Comparison of ENCODE assay signal across 26 mouse cellular contexts in genomic region chr17:43128305-43128704, GRCm38 (mm10).
"Had no signal": no experiment of that assay in that cellular context is flagged by ENCODE, and none has a peak within 500 bp of the region (broad histone marks: within the 10 kb centered on the region; RNA-seq: fewer than 3 reads in every experiment).

No protein-coding gene starts in this region.

- H3K27ac ChIP-seq: heart, adult 2 months; heart, embryonic 10.5 days; hindbrain, embryonic 10.5 days; hindbrain, embryonic 13.5 days; hindbrain, embryonic 15.5 days; intestine, embryonic 15.5 days; layer of hippocampus, adult 2 months; left cerebral cortex, adult 2 months; limb, embryonic 10.5 days; limb, embryonic 12.5 days; liver, embryonic 13.5 days; liver, embryonic 15.5 days had no signal

- H3K4me1 ChIP-seq: heart, embryonic 10.5 days; heart, embryonic 12.5 days; hindbrain, embryonic 10.5 days; hindbrain, embryonic 13.5 days; hindbrain, embryonic 15.5 days; intestine, embryonic 15.5 days; limb, embryonic 10.5 days; limb, embryonic 12.5 days; liver, embryonic 13.5 days; liver, embryonic 15.5 days had no signal

- ATAC-seq: inflammation-experienced regulatory T-cells, adult 6 months; intestine, embryonic 15.5 days; intestine, postnatal 0 days had no signal

- H3K9me3 ChIP-seq: heart, embryonic 10.5 days; heart, embryonic 12.5 days; hindbrain, embryonic 10.5 days; hindbrain, embryonic 15.5 days; intestine, embryonic 15.5 days; limb, embryonic 10.5 days; limb, embryonic 12.5 days; liver, embryonic 13.5 days; liver, embryonic 15.5 days had no signal

- H3K27me3 ChIP-seq: heart, embryonic 12.5 days; hindbrain, embryonic 13.5 days; hindbrain, embryonic 15.5 days; intestine, embryonic 15.5 days; limb, embryonic 12.5 days; liver, embryonic 13.5 days; liver, embryonic 15.5 days had no signal

- H3K9ac ChIP-seq: heart, embryonic 12.5 days; hindbrain, embryonic 13.5 days; hindbrain, embryonic 15.5 days; intestine, embryonic 15.5 days; limb, embryonic 12.5 days; liver, embryonic 13.5 days; liver, embryonic 15.5 days had no signal

- H3K36me3 ChIP-seq: heart, embryonic 10.5 days; heart, embryonic 12.5 days; hindbrain, embryonic 10.5 days; hindbrain, embryonic 13.5 days; hindbrain, embryonic 15.5 days; intestine, embryonic 15.5 days; limb, embryonic 10.5 days; limb, embryonic 12.5 days; liver, embryonic 13.5 days; liver, embryonic 15.5 days had no signal

- DNase-seq: gastrocnemius, postnatal 14 days; gastrocnemius, postnatal 36 days; heart, adult 2 months; heart, postnatal 10 days; heart, postnatal 4 days; kidney, adult 18-20 months; kidney, adult 8-10 months; kidney, postnatal 10 days; kidney, postnatal 25 days; kidney, postnatal 4 days; liver; liver, embryonic 13.5 days had no signal

- H3K4me3 ChIP-seq: heart, adult 2 months; heart, embryonic 10.5 days; heart, embryonic 12.5 days; hindbrain, embryonic 10.5 days; hindbrain, embryonic 13.5 days; hindbrain, embryonic 15.5 days; intestine, embryonic 15.5 days; layer of hippocampus, adult 2 months; left cerebral cortex, adult 2 months; limb, embryonic 10.5 days; limb, embryonic 12.5 days; liver, embryonic 13.5 days; liver, embryonic 15.5 days had no signal

- H3K4me2 ChIP-seq: heart, embryonic 12.5 days; hindbrain, embryonic 13.5 days; hindbrain, embryonic 15.5 days; intestine, embryonic 15.5 days; limb, embryonic 12.5 days; liver, embryonic 11.5 days; liver, embryonic 13.5 days; liver, embryonic 15.5 days had no signal
